Mouse (Mus musculus): Measurements from ENCODE around the gene Serpina7. TPM values are rescaled to one million over a fixed set of nuclear protein-coding genes. Genes with fewer than 3 reads are reported as not detected.

Serpina7 gene
- polyA plus RNA-seq (2015; fragmentation: Nextera tagmentation; extraction: Ambion mirVana), result 0.06 and 0.09 TPM in 2 replicates

DNA sequence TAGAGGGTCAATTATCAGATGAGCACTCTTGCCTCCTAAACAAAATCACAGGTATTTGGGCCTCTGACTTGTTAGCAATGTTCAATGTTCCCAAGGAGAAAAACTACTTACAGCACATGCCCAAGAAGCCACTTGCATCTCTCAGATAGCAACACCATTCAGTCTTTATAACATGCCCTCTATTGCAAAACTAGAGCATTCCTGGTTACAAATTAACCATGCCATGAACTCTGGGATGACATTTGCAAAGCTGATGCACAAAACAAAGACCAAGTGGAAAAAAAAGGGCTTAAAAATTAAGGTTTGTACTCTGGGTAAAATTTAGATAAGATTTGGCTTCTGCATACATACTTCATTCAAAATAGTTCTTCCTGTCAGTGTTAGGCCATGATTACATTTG lies at the start of gene Serpina7:
TSS of gene Serpina7 (minus strand) at position 160 of the 400 bp plus-strand sequence.

DNA sequence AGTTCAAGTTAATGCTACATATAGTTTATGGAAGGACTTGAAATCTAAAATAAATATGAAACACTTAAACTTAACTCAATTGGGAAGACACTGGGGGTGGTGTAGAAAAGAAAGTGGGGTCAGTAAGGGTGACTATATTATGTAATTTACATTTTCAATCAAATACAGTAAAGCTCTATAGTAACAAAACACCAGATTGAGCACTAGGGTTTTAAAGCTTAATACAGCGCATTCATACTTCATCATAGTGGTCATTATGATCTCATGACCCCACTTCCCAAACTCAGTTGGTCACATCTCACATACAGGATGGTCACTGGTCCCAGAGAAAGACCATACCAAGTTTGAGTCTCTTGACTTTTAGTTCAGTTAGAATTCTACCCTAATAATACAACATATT lies 907 bp upstream of the Serpina7 start, which contains the start of gene 4930513O06Rik:
TSS of gene 4930513O06Rik (plus strand) at position 301 of the 400 bp plus-strand sequence.

Other genes with a start within 250 kb of the Serpina7 start
- gene Nrk, start 170.8 kb downstream of the Serpina7 start, polyA plus RNA-seq (2015; fragmentation: Nextera tagmentation; extraction: Ambion mirVana), result 104 and 115 TPM in 2 replicates
- not detected in 2 replicates for gene 4930513O06Rik, start 1.0 kb upstream of the Serpina7 start, polyA plus RNA-seq (2015; fragmentation: Nextera tagmentation; extraction: Ambion mirVana)
- gene 4933428M09Rik, start 94.0 kb upstream of the Serpina7 start, polyA plus RNA-seq (2015; fragmentation: Nextera tagmentation; extraction: Ambion mirVana), result not detected in 2 replicates
- gene Mum1l1, start 124.8 kb upstream of the Serpina7 start, polyA plus RNA-seq (2015; fragmentation: Nextera tagmentation; extraction: Ambion mirVana), result 28.7 and 29.9 TPM in 2 replicates
- gene Trap1a, start 248.4 kb upstream of the Serpina7 start, polyA plus RNA-seq (2015; fragmentation: Nextera tagmentation; extraction: Ambion mirVana), result not detected in 2 replicates

All from skeletal muscle tissue, postnatal 0 days (tissue).